Mouse (Mus musculus) heart, adult 2 months (tissue): ENCODE data around the gene Ryr1.

Source experiments
- CTCF ChIP-seq: fragments of 200-600 bp; IDR thresholded peaks from 2 replicates; pipeline ENCODE4 v1.8.1; 2022; ENCODE audit warnings: antibody characterized with exemption, mild to moderate bottlenecking, moderate library complexity
- POLR2A ChIP-seq: fragments of 200-500 bp; IDR thresholded peaks from 2 replicates; pipeline ENCODE4 v1.6.1; 2011; ENCODE audit warnings: mild to moderate bottlenecking, low read depth, low read length, control low read depth; ENCODE audit not compliant: insufficient read depth

DNA sequence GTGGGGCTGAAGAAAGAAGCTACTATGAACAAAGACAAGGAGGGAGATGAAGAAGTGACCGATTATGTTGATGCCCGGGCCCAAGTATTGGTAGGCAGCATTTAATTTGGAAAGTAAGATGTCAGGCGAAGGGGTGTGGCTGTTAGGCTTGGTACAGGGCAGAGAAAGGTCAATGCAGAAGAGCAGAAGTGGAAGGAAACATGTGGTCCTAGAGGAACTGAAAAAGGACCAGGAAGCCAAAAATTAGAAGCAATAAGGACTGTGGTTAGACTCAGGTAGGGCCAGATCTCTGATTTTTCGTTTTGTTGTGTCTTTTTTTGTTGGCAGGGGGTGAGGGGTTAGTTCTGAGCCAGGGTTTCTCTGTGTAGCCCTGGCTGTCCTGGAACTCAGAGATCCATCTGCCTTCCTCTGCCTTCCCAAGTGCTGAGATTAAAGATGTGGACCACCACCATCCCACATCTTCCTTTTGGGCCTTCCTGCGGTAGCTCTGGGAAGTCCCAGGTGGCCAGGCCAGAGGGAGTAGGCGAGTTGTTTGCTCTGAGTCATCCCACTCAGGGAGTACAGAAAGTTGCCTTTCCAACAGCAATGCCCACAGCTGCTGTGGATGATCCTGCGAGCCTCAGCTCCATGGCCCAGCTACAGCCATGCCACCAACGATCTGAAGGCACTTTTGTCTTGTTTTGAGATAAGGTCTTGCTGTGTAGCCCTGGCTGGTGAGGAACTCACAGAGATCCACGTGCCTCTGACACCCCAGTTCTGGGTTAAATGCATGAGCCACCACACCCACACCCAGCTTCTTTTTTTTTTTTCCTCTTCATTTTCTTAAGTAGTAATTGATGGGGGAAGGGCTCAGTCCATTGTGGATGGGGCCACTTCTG, 117.5 kb downstream of the Ryr1 start:
- TF ChIP-seq CTCF: no peak
- no peak for TF ChIP-seq POLR2A
